Mouse (Mus musculus): ENCODE results near the gene Mtmr3.
A peak's percentile ranks its signal among the peaks of the same experiment; 100 is the strongest.

Mtmr3 gene

GRCm38 (mm10) chr11:4507421-4507820 is 87.2 kb downstream of the Mtmr3 start:
- peak in 1 of 2 experiments; percentile 65 for DNase-seq

GRCm38 (mm10) chr11:4506486-4506885 is 88.2 kb downstream of the Mtmr3 start:
- no peak for DNase-seq

GRCm38 (mm10) chr11:4502206-4502605 is 92.5 kb downstream of the Mtmr3 start:
- DNase-seq: peak; percentile 15 to 28

GRCm38 (mm10) chr11:4500826-4501225 is 93.8 kb downstream of the Mtmr3 start:
- DNase-seq: no peak

GRCm38 (mm10) chr11:4500261-4500660 is 94.4 kb downstream of the Mtmr3 start:
- peak; percentile 58 to 73 for DNase-seq

- peak; percentile 24 to 59 for DNase-seq
Observed at GRCm38 (mm10) chr11:4499456-4499855, 95.2 kb downstream of the Mtmr3 start.

- DNase-seq: no peak
Observed at GRCm38 (mm10) chr11:4498774-4499173, 95.9 kb downstream of the Mtmr3 start.

- DNase-seq: peak in 1 of 2 experiments; percentile 17
Observed at GRCm38 (mm10) chr11:4497501-4498118, 97.1 kb downstream of the Mtmr3 start.

DNA sequence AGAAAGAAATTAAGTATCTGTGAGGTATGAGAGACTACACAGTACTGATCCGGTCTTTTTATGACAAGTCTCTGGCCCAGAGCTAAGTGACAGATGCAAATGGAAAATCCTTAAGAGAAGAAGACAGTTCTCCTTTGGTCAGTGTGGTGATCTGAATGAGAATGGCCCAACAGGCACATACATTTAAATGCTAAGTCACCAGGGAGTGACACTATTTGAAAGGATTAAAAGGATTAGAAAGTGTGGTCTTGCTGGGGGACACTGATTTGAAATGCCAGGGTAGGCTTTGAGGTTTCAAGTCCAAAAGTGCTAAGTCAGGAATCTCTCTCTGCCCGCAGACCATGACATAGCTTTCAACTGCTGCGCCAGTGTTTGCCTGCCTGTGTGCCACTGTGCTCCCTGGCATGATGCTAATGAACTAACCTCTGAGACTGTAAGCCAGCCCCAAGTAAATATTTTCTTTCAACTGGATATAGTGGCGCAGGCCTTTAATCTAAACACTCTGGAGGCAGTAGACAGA is 99.6 kb downstream of the Mtmr3 start:
- DNase-seq: peak in 1 of 2 experiments; percentile 28

GRCm38 (mm10) chr11:4489207-4489606 is 105.5 kb downstream of the Mtmr3 start:
- DNase-seq: no peak

DNA sequence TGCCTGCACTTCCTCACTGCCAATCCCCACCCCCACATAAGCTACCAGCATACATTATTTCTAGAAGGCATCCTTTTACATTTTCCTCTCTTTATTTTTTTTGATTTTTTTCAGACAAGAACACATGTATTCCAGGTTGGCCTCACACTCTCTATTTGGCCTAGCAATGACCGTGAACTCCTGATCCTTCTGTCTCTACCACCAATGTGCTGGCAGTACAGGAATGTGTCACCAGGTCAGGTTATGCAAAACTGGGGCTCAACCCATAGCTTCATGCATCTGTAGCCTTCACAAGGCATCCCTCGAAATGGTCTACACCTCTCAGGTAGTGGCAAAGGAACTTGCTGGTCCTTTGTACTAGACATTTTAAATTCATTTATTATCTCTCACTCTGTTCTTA is 105.9 kb downstream of the Mtmr3 start:
- no peak for DNase-seq

DNA sequence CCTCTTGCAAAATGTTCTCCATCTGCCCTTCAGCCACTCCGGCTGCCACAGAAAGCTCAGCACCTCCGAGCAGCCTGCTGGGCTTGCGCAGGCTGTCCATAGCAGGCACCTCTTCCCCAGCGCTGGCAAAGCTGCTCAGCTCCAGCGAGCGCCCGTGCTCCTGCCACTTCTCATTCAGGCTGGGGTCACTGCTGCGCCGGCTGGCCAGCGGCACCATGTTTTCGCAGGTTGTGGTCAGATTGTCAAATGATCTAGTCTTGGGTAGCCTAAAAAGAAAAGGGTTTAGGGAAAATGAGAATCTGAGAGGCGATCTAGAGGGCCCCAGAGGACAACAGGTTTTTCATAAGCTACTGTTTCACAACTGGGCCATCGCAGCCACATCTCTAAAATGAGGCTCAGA is 106.3 kb downstream of the Mtmr3 start:
- no peak for DNase-seq

GRCm38 (mm10) chr11:4487401-4487965 is 107.2 kb downstream of the Mtmr3 start:
- DNase-seq: no peak

- DNase-seq: no peak
Observed at GRCm38 (mm10) chr11:4484541-4484940, 110.1 kb downstream of the Mtmr3 start.

DNA sequence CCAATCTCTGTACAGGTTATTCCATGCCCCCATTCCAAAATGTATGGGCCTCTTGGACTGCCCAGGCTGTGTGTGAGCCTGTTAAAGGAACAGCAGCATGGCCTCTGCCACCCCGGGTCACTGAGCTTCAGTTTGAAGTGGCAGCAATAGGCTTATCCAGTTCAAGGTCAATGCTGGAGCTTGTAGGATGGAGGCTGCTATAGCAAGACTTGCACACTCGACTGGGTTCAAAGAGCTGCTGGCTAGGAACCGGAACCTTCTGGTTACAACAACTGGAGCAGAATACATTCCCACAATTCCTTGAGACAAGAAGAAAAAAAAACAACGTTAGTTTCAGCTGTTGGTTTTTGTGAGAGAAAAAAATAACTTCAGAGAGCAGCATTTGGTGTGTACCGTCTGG is 112.0 kb downstream of the Mtmr3 start:
- peak; percentile 37 to 62 for DNase-seq

GRCm38 (mm10) chr11:4476184-4476697 is 118.4 kb downstream of the Mtmr3 start:
- no peak for DNase-seq

DNA sequence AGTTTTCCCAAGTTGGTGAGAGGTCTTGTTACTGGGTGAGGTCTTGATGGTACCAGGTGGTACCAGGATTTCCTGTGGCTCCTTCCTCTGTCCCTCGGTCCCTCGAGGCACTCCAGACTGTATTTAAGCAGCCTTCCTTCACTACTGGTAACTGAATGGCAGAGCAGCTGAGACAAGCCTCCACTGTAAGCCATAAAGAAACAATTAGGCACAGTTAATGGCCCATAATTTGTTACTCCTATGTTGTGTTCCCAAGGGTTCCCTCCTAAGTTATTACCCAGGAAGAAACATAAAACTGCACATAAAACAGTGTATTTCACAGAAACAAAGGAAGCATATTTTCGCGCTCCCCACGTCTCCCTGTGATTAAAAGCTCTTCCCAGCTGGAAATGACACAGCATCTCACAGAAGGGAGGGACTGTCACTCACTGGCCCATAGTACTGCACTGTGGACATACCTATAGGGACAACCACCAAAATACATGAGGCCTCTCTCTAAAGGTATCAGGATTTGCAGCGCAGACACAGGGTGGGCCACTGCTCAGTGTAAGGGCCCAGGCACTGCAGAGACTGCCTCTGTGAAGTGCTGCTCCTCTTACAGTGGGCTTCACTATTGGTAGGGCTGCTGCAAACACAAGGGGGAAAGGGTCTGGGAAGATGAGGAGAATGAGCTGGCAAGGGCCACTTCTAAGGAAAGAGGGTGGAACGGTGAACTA is 122.0 kb downstream of the Mtmr3 start:
- DNase-seq: no peak

GRCm38 (mm10) chr11:4471734-4472133 is 122.9 kb downstream of the Mtmr3 start:
- no peak for DNase-seq

DNA sequence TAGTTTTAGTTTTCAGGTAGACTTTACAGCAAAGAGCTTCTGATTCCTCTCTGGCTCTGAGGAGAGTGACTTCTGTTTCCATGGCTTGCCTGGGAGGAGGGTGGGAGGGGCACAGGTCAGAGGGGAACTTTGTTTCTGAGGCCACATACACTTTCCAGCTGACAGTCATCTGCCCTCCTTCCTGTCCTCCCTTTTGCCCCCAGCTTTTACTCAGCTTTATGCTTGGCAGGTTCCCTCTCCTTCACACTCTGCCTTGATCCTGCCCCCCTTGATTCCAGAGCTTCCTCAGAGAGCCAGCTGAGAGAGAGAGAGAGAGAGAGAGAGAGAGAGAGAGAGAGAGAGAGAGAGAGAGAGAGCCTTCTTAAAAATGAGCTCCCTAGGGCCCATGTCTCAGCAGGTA is 123.4 kb downstream of the Mtmr3 start:
- DNase-seq: no peak

DNA sequence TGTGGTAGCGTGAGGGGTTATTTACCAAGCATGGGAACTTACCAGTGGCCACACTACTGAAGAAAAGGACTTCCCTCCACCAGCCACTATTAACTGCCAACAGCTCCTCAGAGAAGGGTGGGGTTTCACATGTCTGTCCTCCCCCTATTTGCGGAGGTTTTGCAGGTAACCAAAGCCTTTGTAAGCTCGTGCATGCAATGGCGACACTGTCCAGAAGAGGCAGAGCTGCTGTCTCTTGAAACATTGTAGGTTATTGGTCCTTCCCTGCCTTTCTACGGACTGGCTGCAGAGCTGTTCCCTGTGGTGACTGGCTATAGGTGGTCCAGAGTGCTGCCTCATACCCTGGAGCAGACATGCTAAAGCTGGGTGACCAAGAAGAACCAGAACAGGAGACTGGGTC is 125.6 kb downstream of the Mtmr3 start:
- DNase-seq: no peak

DNA sequence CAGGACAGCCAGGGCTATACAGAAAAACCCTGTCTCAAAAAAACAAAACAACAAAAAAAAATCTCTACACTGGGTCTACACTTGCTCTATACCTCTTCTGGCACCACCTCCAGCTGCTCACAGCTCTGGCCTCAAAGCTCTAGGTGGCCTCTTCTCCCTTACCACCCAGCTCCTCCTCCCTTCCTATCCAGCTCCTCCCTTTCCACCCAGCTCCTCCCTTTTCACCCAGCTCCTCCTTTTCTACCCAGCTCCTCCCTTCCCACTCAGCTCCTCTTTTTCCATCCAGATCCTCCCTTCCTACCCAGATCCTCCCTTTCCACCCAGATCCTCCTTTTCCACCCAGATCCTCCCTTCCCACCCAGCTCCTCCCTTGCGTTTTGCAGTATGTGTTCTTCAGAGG is 127.2 kb downstream of the Mtmr3 start:
- DNase-seq: no peak

- DNase-seq: peak; percentile 44 to 46
Observed at GRCm38 (mm10) chr11:4466191-4466590, 128.5 kb downstream of the Mtmr3 start.

DNA sequence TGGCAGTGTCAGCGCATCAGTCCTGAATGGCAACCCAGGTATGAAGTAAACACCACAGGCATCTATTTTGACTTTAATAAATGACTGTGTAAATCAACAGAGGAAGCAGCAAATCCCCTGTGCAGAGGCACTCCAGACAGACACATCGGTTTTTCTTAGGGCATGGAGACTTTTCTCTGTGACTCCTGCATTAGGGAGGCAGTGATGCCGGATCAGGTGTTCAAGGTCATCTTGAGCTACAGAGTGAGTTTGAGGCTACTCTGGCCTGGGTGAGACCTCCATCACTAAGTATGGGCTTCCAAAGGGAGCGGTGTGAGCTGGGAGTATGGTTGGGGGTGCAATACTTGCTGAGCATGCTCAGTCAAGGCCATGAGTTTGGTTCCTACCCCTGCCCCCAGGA is 130.0 kb downstream of the Mtmr3 start:
- DNase-seq: no peak

GRCm38 (mm10) chr11:4464186-4464585 is 130.5 kb downstream of the Mtmr3 start:
- no peak for DNase-seq

Measured in kidney, postnatal 36 days (tissue).